9 mouse cellular contexts compared by ENCODE assay signal in the genomic region with DNA sequence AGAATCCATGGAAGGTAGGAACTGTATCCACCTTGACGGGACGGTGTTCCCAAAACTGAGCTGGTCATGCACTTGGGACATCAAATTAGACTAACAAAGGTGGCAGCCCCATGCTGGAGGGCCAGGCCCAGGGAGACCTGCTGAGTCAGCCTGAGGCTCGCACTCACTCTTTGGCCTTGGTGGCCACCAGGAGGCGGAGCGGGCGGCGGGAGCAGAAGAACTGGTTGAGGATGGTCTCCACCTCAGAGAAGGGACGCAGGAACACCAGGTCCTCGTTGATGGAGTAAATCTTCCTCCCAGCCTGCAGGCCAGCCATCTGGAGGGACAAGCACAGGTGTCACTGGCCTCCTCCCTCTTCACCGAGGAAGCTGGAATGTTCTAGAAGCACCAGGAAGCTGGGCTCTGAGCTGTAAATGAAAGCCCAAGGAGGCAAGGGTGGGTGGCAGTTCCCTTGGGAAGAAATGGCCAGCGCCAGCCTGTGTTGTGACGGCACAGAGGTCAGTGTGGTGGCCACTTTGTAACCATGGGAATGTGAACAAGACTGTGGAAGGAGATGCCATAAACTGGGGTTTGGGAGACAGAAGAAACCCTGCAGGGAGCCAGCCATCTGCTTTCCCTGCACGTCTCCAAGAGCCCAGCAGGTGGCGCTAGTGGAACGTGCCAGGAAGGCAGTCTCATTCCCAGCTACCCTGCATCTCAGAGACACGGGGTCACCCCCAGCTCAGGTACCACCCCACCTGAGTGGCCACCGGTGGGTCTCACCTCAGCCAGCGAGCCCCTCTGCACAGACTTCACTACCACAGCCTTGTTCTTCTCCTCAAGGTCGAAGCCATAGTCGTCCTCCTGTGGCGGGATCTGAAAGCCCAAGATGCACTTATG.
A peak's percentile ranks its signal among the peaks of the same experiment; 100 is the strongest.
DNase-seq lines count a peak whose midpoint lies in the region; ATAC-seq and TF ChIP-seq lines count a peak whose summit lies in the region.
"Had no signal": no experiment of that assay in that cellular context is flagged by ENCODE, and none has a peak within 500 bp of the region (broad histone marks: within the 10 kb centered on the region; RNA-seq: fewer than 3 reads in every experiment).

No protein-coding gene starts in this region.

- no peaks in the 10 kb centered on the region for H3K9me3 ChIP-seq in liver, embryonic 14.5 days (ENCODE audit: control insufficient read depth, low read length)
- no peaks in the 10 kb centered on the region for H3K9me3 ChIP-seq in neural tube, embryonic 14.5 days (ENCODE audit: control insufficient read depth, low read length)
- H3K9me3 ChIP-seq: embryonic facial prominence, embryonic 13.5 days had no signal

- no peak overlapping the region for H3K4me2 ChIP-seq in liver, embryonic 14.5 days (ENCODE audit: low read depth)
- H3K4me2 ChIP-seq in neural tube, embryonic 14.5 days (ENCODE audit: low read depth, low read length): no peak overlapping the region
- H3K4me2 ChIP-seq: embryonic facial prominence, embryonic 13.5 days had no signal

- H3K27ac ChIP-seq in liver, embryonic 14.5 days: no peak overlapping the region
- H3K27ac ChIP-seq in neural tube, embryonic 14.5 days (ENCODE audit: low read depth, low read length): no peak overlapping the region; the same call in 1 of the 2 replicates
- H3K27ac ChIP-seq in testis, adult 2 months (ENCODE audit: control insufficient read depth, insufficient read depth, low read depth, low read length): no peak overlapping the region
- H3K27ac ChIP-seq: embryonic facial prominence, embryonic 13.5 days had no signal

- H3K36me3 ChIP-seq in liver, embryonic 14.5 days (replicated peaks; ENCODE audit: control insufficient read depth, insufficient read depth, low read depth): no peaks in the 10 kb centered on the region; the same call in 1 of the 2 replicates
- 0 out of 2 replicates have a peak, but pooled peaks cover 2% of the 10 kb centered on the region for H3K36me3 ChIP-seq in neural tube, embryonic 14.5 days (ENCODE audit: control insufficient read depth, insufficient read depth, low read length)
- no peaks in the 10 kb centered on the region for H3K36me3 ChIP-seq in testis, adult 2 months (ENCODE audit: control insufficient read depth, insufficient read depth, low read length)

- H3K4me1 ChIP-seq in liver, embryonic 14.5 days (replicated peaks; ENCODE audit: control insufficient read depth in 2 of 2, insufficient read depth in 2 of 2, low read length in 1 of 2): no peaks in the 10 kb centered on the region
- 0 out of 2 replicates have a peak, but pooled peaks cover 3% of the 10 kb centered on the region for H3K4me1 ChIP-seq in neural tube, embryonic 14.5 days (ENCODE audit: control insufficient read depth, insufficient read depth, low read length)
- no peaks in the 10 kb centered on the region for H3K4me1 ChIP-seq in testis, adult 2 months (ENCODE audit: control insufficient read depth, insufficient read depth, low read length)

- TF ChIP-seq EP300 in liver, embryonic 14.5 days (IDR thresholded peaks at IDR 0.05; ENCODE audit: low read depth): no peak

- no peak overlapping the region for H3K9ac ChIP-seq in liver, embryonic 14.5 days (replicated peaks)
- H3K9ac ChIP-seq in neural tube, embryonic 14.5 days (replicated peaks; ENCODE audit: low read depth, low read length): no peak overlapping the region

- H3K27me3 ChIP-seq in liver, embryonic 14.5 days (ENCODE audit: control insufficient read depth, insufficient read depth, low read length): no peaks in the 10 kb centered on the region
- H3K27me3 ChIP-seq in neural tube, embryonic 14.5 days (ENCODE audit: control insufficient read depth, insufficient read depth, low read length): no peaks in the 10 kb centered on the region
- H3K27me3 ChIP-seq in testis, adult 2 months (ENCODE audit: control insufficient read depth, insufficient read depth, low read length): no peaks in the 10 kb centered on the region
- H3K27me3 ChIP-seq: embryonic facial prominence, embryonic 13.5 days had no signal

- peak; percentile 65 for DNase-seq in 416B (ENCODE audit: low read depth)
- DNase-seq in adrenal gland, adult 8-10 months: peak; percentile 61
- peak; percentile 67 for DNase-seq in embryo, embryonic 11.5 days (ENCODE audit: low read depth, low spot score)
- DNase-seq in heart, adult 8-10 months (ENCODE audit: low spot score): peak; percentile 67
- DNase-seq in kidney, postnatal 10 days: peak; percentile 87
- peak; percentile 24 to 47 (median 31) for DNase-seq in liver, embryonic 14.5 days (ENCODE audit: low read depth in 3 of 3, low spot score in 3 of 3)

- ATAC-seq in liver, embryonic 14.5 days (ENCODE audit: insufficient read depth): 0 out of 2 replicates have a peak, but pooled peaks have one; percentile 27
- peak; percentile 44; the same call in 1 of the 2 replicates for ATAC-seq in neural tube, embryonic 14.5 days (ENCODE audit: low read depth)

- TF ChIP-seq CTCF in liver, embryonic 14.5 days (IDR thresholded peaks at IDR 0.05; ENCODE audit: low read depth): peak; percentile 99
- TF ChIP-seq CTCF in testis, adult 2 months (IDR thresholded peaks at IDR 0.05; ENCODE audit: control insufficient read depth, insufficient read depth, insufficient replicate concordance, low read depth, low read length): peak; percentile 96

- H3K4me3 ChIP-seq in liver, embryonic 14.5 days (ENCODE audit: insufficient read depth in 1 of 2, low read depth in 2 of 2, low read length in 2 of 2): no peak overlapping the region
- no peak overlapping the region for H3K4me3 ChIP-seq in neural tube, embryonic 14.5 days (ENCODE audit: low read depth, low read length)
- H3K4me3 ChIP-seq in testis, adult 2 months (ENCODE audit: control insufficient read depth, low read depth, low read length): no peak overlapping the region
- H3K4me3 ChIP-seq: embryonic facial prominence, embryonic 13.5 days had no signal

- 49% methylated on average over 21 of the region's 21 CpGs for WGBS in liver, embryonic 14.5 days (ENCODE audit: insufficient replicate concordance)
- WGBS in neural tube, embryonic 14.5 days: 40% methylated on average over 21 of the region's 21 CpGs

- no peak for TF ChIP-seq POLR2A in testis, adult 2 months (IDR thresholded peaks at IDR 0.05; ENCODE audit: control insufficient read depth, low read depth, low read length)

Comparison
In these comparisons a context has a peak if more than half of its experiments do, and no peak if none do; other contexts are left out.
1. DNase-seq: peak in every context shown above with its lines; median percentile 87 in kidney, postnatal 10 days; 67 in embryo, embryonic 11.5 days; 67 in heart, adult 8-10 months; 65 in 416B; 61 in adrenal gland, adult 8-10 months; 31 in liver, embryonic 14.5 days.